Mouse (Mus musculus): ENCODE measurements around the gene Csf3r.
"Not testable (repeated sequence)": the region's sequence is repeated elsewhere in the genome, so short reads cannot be mapped to it uniquely, and the experiment has no call there.

The Csf3r gene

DNA sequence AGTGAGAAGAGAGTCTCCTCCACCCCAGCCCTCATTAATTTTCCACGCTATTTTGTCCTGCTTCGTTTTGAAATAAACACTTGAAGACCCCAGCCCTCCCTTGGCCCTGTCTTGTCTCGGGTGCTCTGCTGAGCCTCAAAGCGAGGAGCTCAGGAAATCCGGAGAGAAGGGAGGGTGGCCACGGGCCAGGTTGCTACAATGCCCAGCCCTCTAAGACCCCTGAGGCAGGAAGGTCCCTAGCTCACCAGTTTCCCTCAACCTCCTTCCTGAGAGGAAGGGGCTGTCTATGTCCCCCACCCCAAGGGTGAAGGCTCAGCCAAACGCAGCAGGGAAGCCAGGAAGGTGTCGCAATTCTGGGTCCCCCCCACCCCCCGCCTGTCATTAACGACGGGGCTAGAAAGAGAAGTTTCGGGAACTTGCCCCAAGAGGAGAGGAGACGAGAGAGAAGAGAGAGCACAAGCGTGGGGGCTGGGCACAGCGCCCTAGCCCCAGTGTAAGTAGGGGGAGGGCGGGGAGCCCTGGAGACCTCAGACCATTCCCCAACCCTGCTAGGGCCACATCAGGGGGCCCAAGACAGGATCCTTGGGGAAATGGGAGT lies at the start of gene Csf3r:
Gene Csf3r (plus strand): TSS at position 248 of the 598 bp plus-strand sequence.
- DNase-seq = peak in 1 of 2 experiments; percentile 3

DNA sequence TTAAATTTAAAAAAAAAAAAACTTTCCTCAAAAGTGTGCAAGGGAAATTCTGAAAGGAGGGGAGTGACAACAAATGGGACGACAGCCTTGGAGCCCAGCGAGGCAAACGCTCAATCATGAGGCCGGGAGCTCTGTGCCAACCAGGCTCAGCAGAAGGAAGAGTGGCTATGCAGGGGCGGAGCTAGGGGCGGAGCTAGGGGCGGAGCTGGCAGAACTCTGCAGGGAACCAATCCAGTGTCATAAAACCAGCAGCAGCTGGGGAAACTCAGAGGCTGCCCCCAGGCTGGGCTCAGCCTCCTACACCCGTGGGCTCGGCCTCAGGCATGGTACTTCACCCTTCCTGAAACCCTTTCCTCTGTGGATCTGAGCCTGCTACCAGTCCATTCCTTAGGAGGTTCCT lies 46.6 kb upstream of the Csf3r start:
- DNase-seq = peak; percentile 35 to 40

GRCm38 (mm10) chr4:125983279-125983678 lies 41.1 kb upstream of the Csf3r start:
- no peak for DNase-seq

GRCm38 (mm10) chr4:125985703-125986102 lies 38.6 kb upstream of the Csf3r start:
- not testable (repeated sequence) for DNase-seq

DNA sequence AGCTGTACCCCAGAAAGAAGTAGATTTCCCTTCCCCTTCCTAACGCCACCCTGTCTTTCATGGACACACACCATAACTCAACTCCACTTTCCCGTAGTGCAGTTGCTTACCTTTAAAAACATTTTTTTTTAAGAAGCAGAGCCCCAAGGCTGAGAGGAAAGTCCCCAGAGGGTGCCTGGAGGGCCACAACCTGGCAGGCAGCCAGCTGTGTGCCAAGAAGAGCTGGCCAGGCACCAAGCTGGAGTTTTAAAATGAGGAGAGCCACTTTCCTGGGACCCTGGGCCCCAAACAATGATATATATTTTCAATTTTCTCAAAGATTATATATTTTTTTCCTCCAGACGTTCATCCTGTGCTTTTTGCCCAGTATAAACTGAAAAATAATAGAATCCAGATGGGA lies 37.3 kb upstream of the Csf3r start:
- no peak for DNase-seq

DNA sequence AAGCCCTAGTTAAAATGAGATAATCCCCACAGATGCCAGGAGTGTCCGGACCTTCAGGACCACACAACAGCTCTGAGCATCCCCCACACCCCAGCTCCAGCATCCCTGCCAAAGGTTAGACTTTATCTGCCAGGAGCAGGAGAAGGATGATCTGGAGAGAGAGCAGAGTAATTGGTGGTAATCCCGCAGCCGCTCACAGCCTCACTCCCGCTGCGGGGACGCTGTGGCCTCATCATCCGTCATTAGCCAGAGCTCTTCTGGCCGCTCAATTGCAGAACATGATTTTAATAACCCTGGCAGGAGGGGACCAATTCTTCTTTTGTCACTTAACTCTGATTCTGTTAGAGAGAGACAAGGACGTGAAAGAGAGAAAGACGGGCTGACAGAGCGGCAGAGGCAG lies 35.3 kb upstream of the Csf3r start:
- DNase-seq = no peak

DNA sequence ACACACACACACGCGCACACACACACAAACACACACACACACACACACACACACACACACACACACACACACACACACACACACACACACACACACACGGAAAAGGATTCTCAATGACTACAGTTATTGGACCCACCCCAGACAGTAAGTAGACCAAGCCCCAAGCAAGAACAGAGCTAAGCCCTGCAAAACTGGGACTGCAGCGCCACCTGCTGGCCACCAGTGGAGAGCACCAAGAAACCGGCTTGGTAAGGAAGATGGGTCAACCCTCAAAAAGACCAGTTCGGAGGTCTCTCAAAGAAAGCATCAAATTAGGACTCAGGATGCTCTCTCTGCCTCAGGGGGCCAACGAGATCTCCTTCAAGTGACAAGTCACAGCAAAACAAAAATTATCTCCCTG lies 34.2 kb upstream of the Csf3r start:
- peak; percentile 82 for DNase-seq

GRCm38 (mm10) chr4:125992206-125992605 lies 32.1 kb upstream of the Csf3r start:
- no peak for DNase-seq

- no peak for DNase-seq
These were observed 31.4 kb upstream of the Csf3r start for GRCm38 (mm10) chr4:125992906-125993305.

DNA sequence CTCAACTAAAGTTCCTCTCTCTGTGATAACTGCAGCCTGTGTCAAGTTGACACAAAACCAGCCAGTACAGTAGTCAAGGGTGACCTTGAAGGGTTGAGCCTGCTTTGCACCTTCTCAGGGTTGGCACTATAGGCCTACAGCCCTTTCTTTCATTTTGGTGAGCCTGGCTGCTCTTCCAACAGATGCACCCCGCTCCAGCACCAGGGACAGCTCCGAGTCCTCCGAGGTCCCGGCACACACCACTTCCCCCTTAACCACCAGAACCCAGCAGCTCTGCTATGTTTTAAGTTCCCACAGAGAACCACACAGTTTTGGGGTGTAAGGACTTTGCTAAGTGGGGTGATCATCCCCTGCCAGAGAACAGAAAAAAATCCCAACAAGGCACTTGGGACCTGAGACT lies 27.8 kb upstream of the Csf3r start:
- peak; percentile 81 for DNase-seq

- DNase-seq = no peak
These were observed 26.5 kb upstream of the Csf3r start for GRCm38 (mm10) chr4:125997826-125998225.

GRCm38 (mm10) chr4:126001311-126002199 lies 22.8 kb upstream of the Csf3r start:
- no peak for DNase-seq

DNA sequence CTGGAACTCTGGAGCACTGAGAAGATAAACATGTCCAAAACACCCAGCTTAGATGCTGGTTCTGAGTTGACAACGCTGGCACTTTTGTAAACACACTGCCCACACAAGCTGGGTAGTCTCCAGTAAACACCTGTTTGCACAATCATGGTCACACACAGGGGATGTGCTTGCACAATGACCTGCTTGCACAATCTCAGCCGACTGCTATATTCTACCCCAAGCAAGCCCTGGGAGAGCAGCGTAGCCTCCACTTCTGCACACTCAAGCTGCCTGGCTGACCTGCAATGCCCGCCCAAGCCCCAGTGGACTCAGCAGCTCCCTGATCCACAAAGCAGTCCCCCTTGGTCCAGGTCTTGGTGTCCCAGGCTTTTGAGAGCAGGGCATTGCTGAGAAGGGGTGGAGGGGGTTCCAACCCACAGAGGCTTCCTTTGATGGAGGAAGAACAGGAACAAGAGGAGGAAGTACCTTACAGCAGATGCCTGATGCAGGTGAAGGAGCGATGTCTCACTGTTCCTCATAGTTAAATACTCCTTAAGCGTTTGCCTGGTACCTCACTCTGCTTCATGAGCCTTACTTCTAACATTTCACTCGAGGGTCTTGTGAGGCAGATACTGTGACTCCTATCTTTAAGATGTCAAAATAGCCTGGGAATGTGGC lies 6.5 kb upstream of the Csf3r start:
- DNase-seq = no peak

DNA sequence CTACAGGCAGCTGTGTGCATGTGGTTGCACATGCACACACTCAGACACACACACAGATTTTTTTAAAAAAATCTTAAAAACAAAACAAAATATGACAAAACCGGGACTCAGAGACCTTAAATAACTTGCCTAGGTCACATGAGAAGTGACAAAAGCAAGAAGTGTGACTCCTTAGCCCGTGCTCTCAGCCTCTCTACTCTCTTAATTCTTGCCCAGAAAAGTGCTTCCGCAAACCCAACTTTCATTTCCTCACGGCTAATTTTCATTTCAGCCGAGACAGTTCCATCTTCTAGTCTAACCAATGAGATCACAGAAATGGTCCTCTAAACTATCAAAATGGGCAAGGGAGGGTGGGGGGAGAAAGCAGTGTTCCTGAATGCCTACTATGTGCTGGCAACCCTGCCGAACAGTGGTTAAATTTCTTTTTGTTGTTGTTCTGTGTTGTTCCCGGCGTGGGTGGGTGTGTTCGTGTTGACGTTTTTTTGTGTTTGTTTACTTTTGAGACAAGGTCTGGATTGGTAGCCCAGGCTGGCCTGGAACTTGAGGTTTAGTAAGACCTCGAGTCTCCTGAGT lies 5.3 kb upstream of the Csf3r start:
- no peak for DNase-seq

GRCm38 (mm10) chr4:126025801-126026200 lies 1.5 kb downstream of the Csf3r start:
- no peak for DNase-seq

GRCm38 (mm10) chr4:126027980-126028379 lies 3.6 kb downstream of the Csf3r start:
- no peak for DNase-seq

DNA sequence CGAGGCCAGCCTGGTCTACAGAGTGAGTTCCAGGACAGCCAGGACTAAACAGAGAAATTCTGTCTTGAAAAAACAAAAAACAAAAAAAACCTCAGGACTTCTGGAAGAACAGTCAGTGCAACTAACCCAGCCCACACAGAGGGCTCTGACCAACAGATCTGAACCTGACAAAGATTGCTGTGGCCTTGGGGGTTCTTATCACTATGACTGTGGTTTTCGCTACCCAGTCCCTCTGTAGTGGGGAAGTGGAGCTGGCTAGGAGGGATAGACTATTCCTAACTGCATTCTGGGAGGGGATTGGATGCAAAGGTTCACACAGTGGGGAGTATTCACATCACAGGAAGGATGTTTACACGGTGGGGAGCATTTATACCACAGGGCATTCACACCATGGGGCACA lies 4.7 kb downstream of the Csf3r start:
- no peak for DNase-seq

GRCm38 (mm10) chr4:126030705-126031104 lies 6.4 kb downstream of the Csf3r start:
- no peak for DNase-seq

- DNase-seq = no peak
These were observed 11.1 kb downstream of the Csf3r start for GRCm38 (mm10) chr4:126035413-126035812.

DNA sequence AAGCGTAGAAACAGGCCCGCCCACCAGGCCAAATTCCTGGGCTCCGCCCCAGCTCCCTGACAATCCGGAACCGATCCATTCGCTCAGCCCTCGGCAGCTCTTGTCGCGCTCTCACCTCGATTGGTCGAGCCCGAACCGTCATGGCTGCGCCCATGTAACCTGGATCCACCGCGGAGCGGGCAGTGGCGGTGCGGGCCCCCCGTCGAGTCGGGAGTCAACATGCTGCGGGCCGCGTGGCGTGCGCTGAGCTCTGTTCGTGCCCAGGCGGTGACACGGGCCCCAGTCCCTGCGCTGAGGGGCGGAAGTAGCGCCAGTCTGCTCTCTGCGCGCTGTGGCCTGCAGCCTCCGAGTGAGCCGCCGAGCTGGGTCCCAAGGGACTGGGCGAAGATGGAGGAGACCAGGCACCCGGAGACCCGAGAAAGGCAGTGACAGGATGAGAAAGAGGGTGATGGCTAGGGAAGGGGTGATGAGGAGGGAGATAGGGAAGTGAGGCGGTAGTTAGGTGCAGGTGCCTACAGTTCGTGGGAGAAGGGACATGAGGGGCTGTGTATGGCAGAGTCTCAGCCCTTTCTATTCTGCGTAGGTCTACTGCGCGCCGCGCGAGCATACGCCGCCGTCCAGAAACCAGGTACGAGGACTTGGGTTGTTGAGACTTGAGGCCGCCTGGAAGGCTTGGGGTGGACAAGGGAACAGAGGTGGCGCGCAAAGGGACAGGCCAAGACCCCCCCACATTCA lies 22.7 kb downstream of the Csf3r start, which contains the start of gene Mrps15:
Gene Mrps15 (plus strand): TSS at position 75 of the 735 bp plus-strand sequence.
- peak; percentile 88 to 92 for DNase-seq

GRCm38 (mm10) chr4:126051617-126052016 lies 27.3 kb downstream of the Csf3r start:
- peak in 1 of 2 experiments; percentile 6 for DNase-seq
